Mouse (Mus musculus) kidney, postnatal 0 days (tissue): Measurements from ENCODE around the gene Ciao2b. TPM values are rescaled to one million over a fixed set of nuclear protein-coding genes. Genes with fewer than 3 reads are reported as not detected.

Experiments used
- ATAC-seq: fragments of 200-750 bp; cut with Nextera tagmentation; replicated peaks from 2 replicates; pipeline ENCODE4 v1.8.0; 2017; ENCODE audit warnings: low read depth, moderate number of reproducible peaks, moderate TSS enrichment, moderate library complexity; ENCODE audit not compliant: low FRiP score
- DNase-seq: peaks from one replicate; pipeline ENCODE4 v3.0.0-alpha.2; 2016; ENCODE audit warnings: low spot score
- H3K27ac ChIP-seq: fragments of 300-500 bp; sonication (generic); 2 replicates; pipeline ENCODE4 v1.5.1; 2014; ENCODE audit warnings: mild to moderate bottlenecking
- H3K27me3 ChIP-seq: fragments of 300-500 bp; sonication (generic); 2 replicates; pipeline ENCODE4 v1.6.1; 2014; ENCODE audit warnings: low read length, mixed read lengths; ENCODE audit not compliant: insufficient read depth
- H3K36me3 ChIP-seq: fragments of 300-500 bp; sonication (generic); 2 replicates; pipeline ENCODE4 v1.6.1; 2014; ENCODE audit warnings: low read length, mixed read lengths; ENCODE audit not compliant: insufficient read depth
- H3K4me1 ChIP-seq: fragments of 300-500 bp; sonication (generic); replicated peaks from 2 replicates; pipeline ENCODE4 v1.6.1; 2014; ENCODE audit warnings: antibody characterized with exemption, low read length, mixed read lengths; ENCODE audit not compliant: insufficient read depth
- H3K4me2 ChIP-seq: fragments of 300-500 bp; sonication (generic); 2 replicates; pipeline ENCODE4 v1.6.1; 2014; ENCODE audit warnings: mild to moderate bottlenecking, low read length, moderate library complexity, mixed read lengths
- H3K4me3 ChIP-seq: fragments of 300-500 bp; sonication (generic); replicated peaks from 2 replicates; pipeline ENCODE4 v1.5.1; 2014; ENCODE audit warnings: low read depth, low read length
- H3K9ac ChIP-seq: fragments of 300-500 bp; sonication (generic); 2 replicates; pipeline ENCODE4 v1.6.1; 2014; ENCODE audit warnings: low read depth, low read length
- H3K9me3 ChIP-seq: fragments of 300-500 bp; sonication (generic); replicated peaks from 2 replicates; pipeline ENCODE4 v1.6.1; 2016; ENCODE audit warnings: low read length, inconsistent platforms, mixed read lengths
- CTCF ChIP-seq: IDR thresholded peaks from 2 replicates; pipeline ENCODE4 v1.5.1; 2016; ENCODE audit warnings: antibody characterized with exemption, low read depth, mild to moderate bottlenecking, moderate library complexity
- WGBS: fragments of 180-500 bp; shearing (Covaris S2); extraction: QIAGEN DNeasy Blood & Tissue Kit; methylation state at CpG from one replicate; pipeline ENCODE4 v1.1.7; 2014; 5-methylcytosine and 5-hydroxymethylcytosine counted together
- polyA plus RNA-seq: library from polyadenylated mRNA; unstranded; fragments of >200 nt; fragmentation: Nextera tagmentation; extraction: Ambion mirVana; gene quantifications from 2 replicates; pipeline ENCODE4 v1.2.1, GENCODE M21; 2015

The Ciao2b gene
- polyA plus RNA-seq, 1 experiment from 2014 or later = 92.7 TPM

DNA sequence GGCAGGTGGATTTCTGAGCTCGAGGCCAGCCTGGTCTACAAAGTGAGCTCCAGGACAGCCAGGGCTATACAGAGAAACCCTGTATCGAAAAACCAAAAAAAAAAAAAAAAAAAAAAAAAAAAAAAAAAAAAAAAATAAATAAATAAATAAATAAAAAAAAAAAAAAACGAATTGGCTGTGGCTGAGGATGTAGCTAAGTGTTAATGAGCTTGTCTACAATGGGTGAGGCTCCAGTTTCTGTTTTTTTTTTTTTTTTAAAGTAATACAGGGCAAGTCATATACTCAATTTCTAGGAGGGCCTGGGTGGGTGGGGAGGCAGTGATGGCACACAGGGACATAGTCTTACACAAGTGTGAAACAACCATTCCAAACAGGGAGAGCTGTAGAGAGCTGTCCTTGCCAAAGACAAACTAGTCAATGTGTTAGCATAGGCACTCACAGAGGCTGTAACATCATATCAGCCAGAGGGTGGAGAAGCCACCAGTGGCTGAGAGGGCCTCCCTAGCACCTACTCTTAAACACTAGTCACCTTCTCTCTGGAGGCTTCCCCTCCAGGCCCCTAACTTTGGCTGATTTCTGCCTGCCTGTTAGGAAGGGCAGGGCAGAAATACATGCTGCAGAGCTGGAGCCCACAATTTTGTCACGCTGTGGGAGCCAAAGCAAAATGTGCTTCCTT is 14.6 kb downstream of the Ciao2b start:
- TF ChIP-seq CTCF = no peak

DNA sequence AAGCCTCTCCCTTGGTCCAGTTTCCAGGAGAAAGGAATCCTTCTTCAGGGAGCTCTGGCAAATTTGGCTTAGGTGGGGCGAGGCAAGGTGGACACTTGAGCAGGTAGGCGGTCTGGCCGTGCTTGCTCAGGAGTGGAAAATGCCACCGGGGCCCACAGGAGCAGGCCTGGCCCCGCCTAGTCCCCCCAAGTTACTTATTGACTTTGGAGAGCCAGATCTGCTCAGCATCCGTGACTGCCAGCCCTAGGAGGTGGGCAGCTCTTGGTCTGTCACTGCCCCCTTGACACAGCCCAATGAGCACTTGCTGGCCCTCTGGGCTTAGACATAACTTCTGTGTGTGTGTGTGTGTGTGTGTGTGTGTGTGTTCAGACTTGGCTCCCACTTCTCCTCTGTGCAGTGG is 17.6 kb downstream of the Ciao2b start, which contains the start of gene Cdh16:
Gene Cdh16, minus strand, starts transcription at position 236 of the 400 bp plus-strand sequence.
- Histone ChIP-seq H3K9ac (peak within 1 kb of the TSS; percentile 55; the same call in 1 of the 2 replicates), H3K27me3 (no peaks in the 10 kb centered on the region), H3K9me3 (no peaks in the 10 kb centered on the region), H3K4me3 (peak within 1 kb of the TSS; percentile 32), H3K36me3 (0 out of 2 replicates have a peak, but pooled peaks cover 5% of the 10 kb centered on the region), H3K27ac (peak within 1 kb of the TSS; percentile 90), H3K4me2 (peak within 1 kb of the TSS; percentile 58), H3K4me1 (0 out of 2 replicates have a peak, but pooled peaks cover 6% of the 10 kb centered on the region)
- DNase-seq (peak; percentile 74), ATAC-seq (peak; percentile 98)
- no peak for TF ChIP-seq CTCF
- 55% methylated on average over 6 of the region's 6 CpGs for WGBS

More for the DNA sequence above, 14.6 kb downstream of the Ciao2b start:
- H3K4me2 ChIP-seq = no peak overlapping the region
- H3K4me3 ChIP-seq = no peak overlapping the region
- ATAC-seq (no peak), DNase-seq (no peak)
- 0 out of 2 replicates have a peak, but pooled peaks cover 5% of the 10 kb centered on the region for H3K36me3 ChIP-seq
- H3K9ac ChIP-seq = no peak overlapping the region
- H3K4me1 ChIP-seq = peaks cover 12% of the 10 kb centered on the region; the same call in 1 of the 2 replicates
- no peak overlapping the region for H3K27ac ChIP-seq
- 66% methylated on average over 4 of the region's 4 CpGs for WGBS
- H3K9me3 ChIP-seq = no peaks in the 10 kb centered on the region
- no peaks in the 10 kb centered on the region for H3K27me3 ChIP-seq

DNA sequence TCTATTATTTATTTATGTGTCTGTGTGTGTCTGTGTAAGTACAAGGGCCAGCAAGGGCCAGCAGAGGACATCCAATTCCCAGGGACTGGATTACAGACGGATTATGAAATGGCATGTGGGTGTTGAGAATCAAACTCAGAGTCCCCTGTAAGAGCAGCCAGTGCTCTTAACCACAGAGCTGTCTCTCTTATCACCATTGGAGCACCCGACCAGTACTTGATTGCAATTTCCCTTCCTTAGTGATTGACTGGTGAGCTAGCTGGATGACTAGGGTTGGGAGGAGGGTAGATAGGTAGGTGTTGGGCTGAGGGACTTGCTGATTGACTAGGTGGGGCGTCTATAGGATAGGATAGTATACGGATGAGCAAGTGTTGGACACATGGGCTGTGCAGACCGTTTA is 21.0 kb downstream of the Ciao2b start:
- no peak overlapping the region for H3K4me2 ChIP-seq
- DNase-seq (no peak), ATAC-seq (no peak)
- H3K4me1 ChIP-seq = 0 out of 2 replicates have a peak, but pooled peaks cover 6% of the 10 kb centered on the region
- no peak overlapping the region for H3K27ac ChIP-seq
- H3K9me3 ChIP-seq = no peaks in the 10 kb centered on the region
- no peak for TF ChIP-seq CTCF
- 84% methylated on average over 5 of the region's 5 CpGs for WGBS
- no peak overlapping the region for H3K4me3 ChIP-seq
- no peak overlapping the region for H3K9ac ChIP-seq
- no peaks in the 10 kb centered on the region for H3K27me3 ChIP-seq
- H3K36me3 ChIP-seq = no peaks in the 10 kb centered on the region

DNA sequence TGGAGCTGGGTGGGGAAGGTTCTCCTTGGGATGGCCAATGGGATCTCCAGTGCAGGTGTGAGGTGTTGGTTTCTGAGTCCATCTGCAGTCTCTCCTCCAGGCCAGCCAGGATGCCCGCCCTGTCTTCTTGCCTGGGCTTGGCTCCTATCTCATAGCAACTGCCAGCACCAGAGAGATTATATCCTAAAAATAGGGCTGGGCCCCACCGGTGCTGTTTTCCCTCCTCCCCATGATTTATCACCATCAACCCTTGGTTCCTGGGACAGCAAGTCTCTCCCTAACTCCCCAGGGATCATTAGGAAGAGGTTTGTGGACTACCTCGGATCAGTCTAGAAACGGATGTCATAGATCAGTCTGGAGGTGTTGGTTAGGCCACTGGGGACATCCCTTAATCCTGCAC is 28.6 kb downstream of the Ciao2b start:
- ATAC-seq (no peak), DNase-seq (no peak)
- TF ChIP-seq CTCF = no peak
- H3K27ac ChIP-seq = no peak overlapping the region
- no peaks in the 10 kb centered on the region for H3K27me3 ChIP-seq
- H3K4me3 ChIP-seq = no peak overlapping the region
- no peaks in the 10 kb centered on the region for H3K36me3 ChIP-seq
- no peak overlapping the region for H3K9ac ChIP-seq
- no peaks in the 10 kb centered on the region for H3K9me3 ChIP-seq
- no peak overlapping the region for H3K4me2 ChIP-seq
- no peaks in the 10 kb centered on the region for H3K4me1 ChIP-seq
- 59% methylated on average over 4 of the region's 4 CpGs for WGBS

DNA sequence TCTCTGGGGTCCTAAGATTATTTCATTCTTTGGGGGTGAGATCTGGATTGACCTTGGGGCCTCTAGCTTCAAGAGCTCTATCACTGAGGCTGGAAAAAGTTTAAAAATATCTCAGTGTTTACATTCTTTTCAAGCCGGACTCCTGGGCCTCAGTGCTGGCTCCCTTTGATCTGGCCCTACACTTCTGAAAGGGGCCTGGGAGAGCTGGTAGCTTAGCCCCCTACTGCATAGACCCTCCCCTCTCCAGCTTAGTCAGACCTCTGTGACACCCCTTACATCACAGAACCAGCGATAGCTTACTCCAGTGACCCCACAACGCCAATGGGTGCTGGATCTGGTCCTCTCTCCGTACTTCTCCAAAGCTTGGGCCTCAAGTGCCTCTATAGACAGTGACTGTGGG is 30.2 kb downstream of the Ciao2b start:
- Histone ChIP-seq H3K9ac (no peak overlapping the region), H3K36me3 (no peaks in the 10 kb centered on the region), H3K4me3 (no peak overlapping the region), H3K4me2 (no peak overlapping the region), H3K27me3 (no peaks in the 10 kb centered on the region), H3K9me3 (no peaks in the 10 kb centered on the region), H3K4me1 (no peaks in the 10 kb centered on the region), H3K27ac (no peak overlapping the region)
- DNase-seq (no peak), ATAC-seq (no peak)
- no peak for TF ChIP-seq CTCF
- 74% methylated on average over 4 of the region's 4 CpGs for WGBS

DNA sequence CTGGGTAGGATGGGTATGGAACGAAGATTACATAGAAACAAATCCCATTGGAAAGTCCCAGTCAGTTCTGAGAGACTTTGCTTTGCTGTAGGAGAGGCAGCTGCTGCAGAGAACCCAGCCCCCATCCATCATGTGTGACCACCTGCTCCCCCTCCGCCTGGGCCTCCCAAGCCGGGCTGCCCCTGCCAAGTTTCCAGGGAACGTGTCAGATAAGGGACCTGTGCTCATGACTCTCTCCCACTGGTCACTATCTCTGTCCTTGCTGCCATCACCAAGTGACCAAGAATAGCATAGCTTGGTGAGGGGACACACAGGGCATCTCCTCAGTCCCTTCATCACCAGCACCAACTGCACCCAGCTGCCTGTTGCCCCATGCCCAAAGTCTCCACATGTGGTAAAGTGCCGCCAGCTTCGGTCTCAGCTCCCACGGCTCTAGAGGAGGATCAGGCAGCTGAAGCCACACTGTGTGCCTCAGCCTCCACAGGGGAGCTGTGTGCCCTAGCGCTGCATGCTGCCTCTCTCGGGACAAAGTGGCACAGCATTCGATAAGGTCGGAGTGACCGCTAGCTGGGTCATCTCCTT is 31.5 kb downstream of the Ciao2b start:
- Histone ChIP-seq H3K9me3 (no peaks in the 10 kb centered on the region), H3K36me3 (no peaks in the 10 kb centered on the region), H3K27ac (no peak overlapping the region), H3K27me3 (no peaks in the 10 kb centered on the region), H3K4me1 (no peaks in the 10 kb centered on the region), H3K4me3 (no peak overlapping the region), H3K9ac (no peak overlapping the region), H3K4me2 (no peak overlapping the region)
- 70% methylated on average over 12 of the region's 12 CpGs for WGBS
- no peak for DNase-seq
- no peak for ATAC-seq
- TF ChIP-seq CTCF = no peak
